Mouse (Mus musculus): Measurements from ENCODE around the gene Bysl. TPM values are rescaled to one million over a fixed set of nuclear protein-coding genes. Genes with fewer than 3 reads are reported as not detected.

Gene Bysl
- total and polyA plus RNA-seq, 2 experiments from 2014 or later, result 25.8 to 33.1 TPM

GRCm38 (mm10) chr17:47629717-47630677 lies 18.7 kb upstream of the Bysl start:
- Histone ChIP-seq H3K4me3 (ENCODE audit: low read depth, low read length) (peak overlapping the region; percentile 70), H3K9ac (replicated peaks; ENCODE audit: low read length, poor library complexity, severe bottlenecking) (peak overlapping the region; percentile 72), H3K27ac (ENCODE audit: low read depth, low read length) (peak overlapping the region; percentile 87), H3K4me1 (ENCODE audit: insufficient read depth, low read length) (peaks cover 7% of the 10 kb centered on the region; the same call in 1 of the 2 replicates), H3K9me3 (ENCODE audit: low read length) (no peaks in the 10 kb centered on the region), H3K27me3 (ENCODE audit: insufficient read depth, low read length) (no peaks in the 10 kb centered on the region), H3K36me3 (ENCODE audit: insufficient read depth, low read length) (peaks cover 8% of the 10 kb centered on the region), H3K4me2 (ENCODE audit: low read depth, low read length, poor library complexity, severe bottlenecking) (peak overlapping the region; percentile 86)
- DNase-seq (ENCODE audit: low spot score) (peak; percentile 38), ATAC-seq (ENCODE audit: low FRiP score) (peak; percentile 32)
- no peak for TF ChIP-seq CTCF (IDR thresholded peaks at IDR 0.05)
- under 1% methylated on average over 60 of the region's 61 CpGs for WGBS

- ATAC-seq (ENCODE audit: low FRiP score) (peak; percentile 95), DNase-seq (ENCODE audit: low spot score) (peak; percentile 97)
- peak overlapping the region; percentile 87 for H3K27ac ChIP-seq (ENCODE audit: low read depth, low read length)
- H3K4me3 ChIP-seq (ENCODE audit: low read depth, low read length), result peak overlapping the region; percentile 70
- peaks cover 7% of the 10 kb centered on the region; the same call in 1 of the 2 replicates for H3K4me1 ChIP-seq (ENCODE audit: insufficient read depth, low read length)
- 0 out of 2 replicates have a peak, but pooled peaks have one; percentile 1 for TF ChIP-seq CTCF (IDR thresholded peaks at IDR 0.05)
- peak overlapping the region; percentile 72 for H3K9ac ChIP-seq (replicated peaks; ENCODE audit: low read length, poor library complexity, severe bottlenecking)
- H3K4me2 ChIP-seq (ENCODE audit: low read depth, low read length, poor library complexity, severe bottlenecking), result peak overlapping the region; percentile 86
- H3K9me3 ChIP-seq (ENCODE audit: low read length), result no peaks in the 10 kb centered on the region
- peaks cover 9% of the 10 kb centered on the region for H3K36me3 ChIP-seq (ENCODE audit: insufficient read depth, low read length)
- WGBS, result under 1% methylated on average over 54 of the region's 63 CpGs
- no peaks in the 10 kb centered on the region for H3K27me3 ChIP-seq (ENCODE audit: insufficient read depth, low read length)
These were observed 17.8 kb upstream of the Bysl start for GRCm38 (mm10) chr17:47628851-47629676.

GRCm38 (mm10) chr17:47627791-47628190 lies 16.5 kb upstream of the Bysl start:
- H3K4me1 ChIP-seq (ENCODE audit: insufficient read depth, low read length), result peaks cover 7% of the 10 kb centered on the region; the same call in 1 of the 2 replicates
- H3K9ac ChIP-seq (replicated peaks; ENCODE audit: low read length, poor library complexity, severe bottlenecking), result no peak overlapping the region
- DNase-seq (ENCODE audit: low spot score) (no peak), ATAC-seq (ENCODE audit: low FRiP score) (no peak)
- H3K4me3 ChIP-seq (ENCODE audit: low read depth, low read length), result no peak overlapping the region
- H3K4me2 ChIP-seq (ENCODE audit: low read depth, low read length, poor library complexity, severe bottlenecking), result no peak overlapping the region
- no peaks in the 10 kb centered on the region for H3K27me3 ChIP-seq (ENCODE audit: insufficient read depth, low read length)
- peaks cover 22% of the 10 kb centered on the region for H3K36me3 ChIP-seq (ENCODE audit: insufficient read depth, low read length)
- TF ChIP-seq CTCF (IDR thresholded peaks at IDR 0.05), result peak; percentile 42
- no peaks in the 10 kb centered on the region for H3K9me3 ChIP-seq (ENCODE audit: low read length)
- no peak overlapping the region for H3K27ac ChIP-seq (ENCODE audit: low read depth, low read length)
- 88% methylated on average over 2 of the region's 2 CpGs for WGBS

- no peak overlapping the region for H3K9ac ChIP-seq (replicated peaks; ENCODE audit: low read length, poor library complexity, severe bottlenecking)
- no peak for TF ChIP-seq CTCF (IDR thresholded peaks at IDR 0.05)
- H3K4me2 ChIP-seq (ENCODE audit: low read depth, low read length, poor library complexity, severe bottlenecking), result no peak overlapping the region
- WGBS, result 93% methylated on average over 5 of the region's 5 CpGs
- no peak overlapping the region for H3K4me3 ChIP-seq (ENCODE audit: low read depth, low read length)
- DNase-seq (ENCODE audit: low spot score) (no peak), ATAC-seq (ENCODE audit: low FRiP score) (no peak)
- peaks cover 32% of the 10 kb centered on the region for H3K36me3 ChIP-seq (ENCODE audit: insufficient read depth, low read length)
- no peaks in the 10 kb centered on the region for H3K9me3 ChIP-seq (ENCODE audit: low read length)
- H3K27ac ChIP-seq (ENCODE audit: low read depth, low read length), result no peak overlapping the region
- no peaks in the 10 kb centered on the region for H3K4me1 ChIP-seq (ENCODE audit: insufficient read depth, low read length)
- H3K27me3 ChIP-seq (ENCODE audit: insufficient read depth, low read length), result no peaks in the 10 kb centered on the region
These were observed 14.7 kb upstream of the Bysl start for GRCm38 (mm10) chr17:47626031-47626430.

- DNase-seq (ENCODE audit: low spot score), result no peak
- no peaks in the 10 kb centered on the region for H3K9me3 ChIP-seq (ENCODE audit: low read length)
- no peak overlapping the region for H3K4me2 ChIP-seq (ENCODE audit: low read depth, low read length, poor library complexity, severe bottlenecking)
- peaks cover 32% of the 10 kb centered on the region for H3K36me3 ChIP-seq (ENCODE audit: insufficient read depth, low read length)
- no peak for ATAC-seq (ENCODE audit: low FRiP score)
- TF ChIP-seq CTCF (IDR thresholded peaks at IDR 0.05), result no peak
- H3K27me3 ChIP-seq (ENCODE audit: insufficient read depth, low read length), result no peaks in the 10 kb centered on the region
- no peak overlapping the region for H3K9ac ChIP-seq (replicated peaks; ENCODE audit: low read length, poor library complexity, severe bottlenecking)
- H3K27ac ChIP-seq (ENCODE audit: low read depth, low read length), result no peak overlapping the region
- no peak overlapping the region for H3K4me3 ChIP-seq (ENCODE audit: low read depth, low read length)
- no peaks in the 10 kb centered on the region for H3K4me1 ChIP-seq (ENCODE audit: insufficient read depth, low read length)
- WGBS, result 97% methylated on average over 2 of the region's 2 CpGs
These were observed 13.8 kb upstream of the Bysl start for GRCm38 (mm10) chr17:47625088-47625487.
